Mouse (Mus musculus) left cerebral cortex, postnatal 4 days (tissue): Measurements from ENCODE around the gene Ate1. TPM values are rescaled to one million over a fixed set of nuclear protein-coding genes. Genes with fewer than 3 reads are reported as not detected.
"Not testable (repeated sequence)": the region's sequence is repeated elsewhere in the genome, so short reads cannot be mapped to it uniquely, and the experiment has no call there.

Source experiments
- DNase-seq: peaks from one replicate; pipeline ENCODE4 v3.0.0-alpha.2; 2022
- intact Hi-C: fragments of 180-260 bp; cut with DNase I; formaldehyde crosslinking; loops from one replicate; pipeline ENCODE4 v1.15.1; 2025
- total RNA-seq, 2 experiments: library from RNA; stranded (reverse); gene quantifications; 2 replicates each; pipeline ENCODE4 v1.2.3; 2021

Ate1 gene
- total RNA-seq, 2 experiments from 2014 or later: 57.1 to 61.9 TPM

- intact Hi-C loops: no loop called here
- DNase-seq: no peak
Measured at GRCm38 (mm10) chr7:130419961-130420360, 100.2 kb downstream of the Ate1 start.

DNA sequence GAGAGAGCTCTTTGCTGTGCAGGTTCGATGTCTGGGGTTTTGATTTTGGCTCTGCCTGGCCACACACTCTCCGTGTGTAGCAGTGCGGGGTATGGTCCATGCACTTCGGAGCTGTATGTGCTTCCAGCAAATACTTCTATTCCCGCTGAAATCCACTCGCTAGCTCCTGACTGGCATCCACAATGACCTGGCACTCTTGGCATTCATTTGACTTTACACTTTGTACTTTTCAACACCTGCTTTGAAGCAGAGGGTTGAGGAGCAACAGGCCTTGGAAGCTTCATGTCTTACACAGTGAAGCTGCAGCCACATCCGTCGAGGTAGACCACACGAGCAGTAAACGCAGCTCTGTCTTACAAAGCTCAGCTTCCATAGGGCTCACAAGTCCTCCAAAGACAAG lies 112.5 kb downstream of the Ate1 start:
- intact Hi-C loops: no loop called here
- DNase-seq: no peak

- intact Hi-C loops: no loop called here
- DNase-seq: no peak
Measured at GRCm38 (mm10) chr7:130403346-130403745, 116.8 kb downstream of the Ate1 start.

- DNase-seq: no peak
- intact Hi-C loops: no loop called here
Measured at GRCm38 (mm10) chr7:130394697-130395096, 125.5 kb downstream of the Ate1 start.

- intact Hi-C loops, DNase-seq: not testable (repeated sequence)
Measured at GRCm38 (mm10) chr7:130390060-130390459, 130.1 kb downstream of the Ate1 start.

- intact Hi-C loops: loop anchor here (10.0 kb wide), 1 partner anchor 732 kb away; no protein-coding TSS in a partner anchor
- DNase-seq: no peak
Measured at GRCm38 (mm10) chr7:130386308-130386707, 133.9 kb downstream of the Ate1 start.

DNA sequence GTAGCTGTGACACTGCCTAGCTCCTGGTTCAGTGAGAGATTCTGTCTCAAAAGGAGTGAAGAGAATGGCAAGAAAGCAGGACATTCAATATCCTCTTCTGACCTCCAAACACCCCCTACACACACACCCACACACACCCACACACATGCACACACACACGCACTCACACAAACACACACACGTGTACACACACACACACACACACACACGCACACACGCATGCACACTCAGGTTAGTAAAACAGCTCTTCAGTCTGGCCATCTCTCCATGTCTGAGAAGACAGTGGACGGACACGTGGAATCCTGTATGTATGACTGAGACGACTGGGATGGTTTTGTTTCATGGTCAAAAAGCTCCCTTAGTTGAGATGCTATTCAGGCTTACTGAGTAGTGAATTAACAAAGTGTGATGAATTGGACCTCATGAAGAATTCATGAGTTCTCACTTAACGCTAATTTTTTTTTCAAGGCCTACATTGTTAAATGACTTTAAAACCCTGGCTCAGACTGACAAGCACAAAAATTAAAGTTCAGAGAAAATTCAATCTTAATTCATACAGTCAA lies 134.4 kb downstream of the Ate1 start:
- DNase-seq: no peak
- intact Hi-C loops: loop anchor here (10.0 kb wide), 1 partner anchor 731 kb away; no protein-coding TSS in a partner anchor

GRCm38 (mm10) chr7:130382126-130382525 lies 138.0 kb downstream of the Ate1 start:
- no peak for DNase-seq
- intact Hi-C loops: loop anchor here (10.0 kb wide), 1 partner anchor 727 kb away; no protein-coding TSS in a partner anchor

- intact Hi-C loops: loop anchor here (10.0 kb wide), 1 partner anchor 727 kb away; no protein-coding TSS in a partner anchor
- DNase-seq: peak; percentile 27
Measured at GRCm38 (mm10) chr7:130381387-130381951, 138.7 kb downstream of the Ate1 start.

- peak; percentile 70 for DNase-seq
- intact Hi-C loops: loop anchor here (10.0 kb wide), 1 partner anchor 726 kb away; no protein-coding TSS in a partner anchor
Measured at GRCm38 (mm10) chr7:130380769-130381355, 139.3 kb downstream of the Ate1 start.

DNA sequence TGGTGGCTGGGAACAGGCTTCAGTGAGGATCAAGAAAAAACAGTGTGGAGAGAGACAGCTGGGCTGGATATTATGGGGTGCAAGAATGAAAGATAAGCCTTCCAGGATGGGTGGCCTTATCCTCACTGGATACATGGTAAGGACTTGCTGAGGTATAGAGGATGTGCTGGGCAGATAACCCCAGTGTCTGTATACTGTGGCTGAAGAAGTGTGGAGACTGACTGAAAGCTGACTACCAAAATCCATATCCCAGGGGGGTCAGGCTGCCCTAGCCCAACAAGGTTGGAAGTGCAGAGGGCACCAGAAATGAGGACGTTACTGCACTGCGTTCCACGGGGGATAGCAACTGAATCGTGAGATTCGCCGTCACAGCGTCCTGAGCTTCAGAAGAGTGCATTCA lies 139.8 kb downstream of the Ate1 start:
- intact Hi-C loops: loop anchor here (10.0 kb wide), 1 partner anchor 726 kb away; no protein-coding TSS in a partner anchor

GRCm38 (mm10) chr7:130379886-130380285 lies 140.3 kb downstream of the Ate1 start:
- intact Hi-C loops: loop anchor here (10.0 kb wide), 2 partner anchors 115 to 725 kb away; no protein-coding TSS in a partner anchor
- DNase-seq: no peak

More for the DNA sequence above, 139.8 kb downstream of the Ate1 start:
- no peak for DNase-seq

DNA sequence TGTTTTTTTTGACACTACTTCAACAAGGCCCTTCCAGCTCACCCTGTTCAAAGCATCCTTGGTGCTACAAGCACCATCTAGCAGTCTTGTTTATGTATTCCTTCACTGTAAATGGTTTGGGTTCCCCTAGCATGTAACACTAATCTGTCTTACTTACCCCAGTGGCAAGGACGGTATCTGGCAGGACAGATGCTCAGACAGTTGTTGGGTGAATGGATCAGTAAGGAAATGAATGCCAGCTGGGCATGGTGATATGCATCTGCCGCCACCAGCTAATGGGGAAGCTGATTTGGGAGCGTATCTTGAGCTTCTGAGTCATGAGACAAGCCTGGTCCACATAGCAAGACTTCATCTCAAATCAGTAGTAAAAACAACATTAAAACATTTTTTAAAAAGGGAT lies 141.9 kb downstream of the Ate1 start:
- DNase-seq: no peak
- intact Hi-C loops: loop anchor here (10.0 kb wide), 1 partner anchor 114 kb away; no protein-coding TSS in a partner anchor

DNA sequence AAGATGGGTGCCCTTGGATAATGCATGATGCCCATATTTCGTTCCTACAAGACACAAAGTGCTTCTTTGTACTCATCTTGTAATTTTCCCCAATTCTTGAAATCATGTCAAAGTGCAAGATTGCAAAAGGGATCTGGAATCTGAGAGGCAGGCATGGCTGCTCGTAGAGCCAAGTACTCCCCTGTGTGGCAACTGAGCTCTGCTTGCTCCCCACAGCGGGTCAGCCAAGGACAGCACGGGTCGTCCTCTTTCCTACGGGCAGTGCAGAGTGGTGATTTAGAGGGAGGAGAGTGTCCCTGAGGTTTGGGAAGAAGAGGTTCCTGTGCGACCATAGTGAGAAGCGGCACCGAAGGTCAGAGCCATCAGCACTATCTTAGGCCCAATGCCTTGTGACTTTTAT lies 145.9 kb downstream of the Ate1 start:
- no peak for DNase-seq
- intact Hi-C loops: loop anchor here (10.0 kb wide), 1 partner anchor 110 kb away; no protein-coding TSS in a partner anchor

DNA sequence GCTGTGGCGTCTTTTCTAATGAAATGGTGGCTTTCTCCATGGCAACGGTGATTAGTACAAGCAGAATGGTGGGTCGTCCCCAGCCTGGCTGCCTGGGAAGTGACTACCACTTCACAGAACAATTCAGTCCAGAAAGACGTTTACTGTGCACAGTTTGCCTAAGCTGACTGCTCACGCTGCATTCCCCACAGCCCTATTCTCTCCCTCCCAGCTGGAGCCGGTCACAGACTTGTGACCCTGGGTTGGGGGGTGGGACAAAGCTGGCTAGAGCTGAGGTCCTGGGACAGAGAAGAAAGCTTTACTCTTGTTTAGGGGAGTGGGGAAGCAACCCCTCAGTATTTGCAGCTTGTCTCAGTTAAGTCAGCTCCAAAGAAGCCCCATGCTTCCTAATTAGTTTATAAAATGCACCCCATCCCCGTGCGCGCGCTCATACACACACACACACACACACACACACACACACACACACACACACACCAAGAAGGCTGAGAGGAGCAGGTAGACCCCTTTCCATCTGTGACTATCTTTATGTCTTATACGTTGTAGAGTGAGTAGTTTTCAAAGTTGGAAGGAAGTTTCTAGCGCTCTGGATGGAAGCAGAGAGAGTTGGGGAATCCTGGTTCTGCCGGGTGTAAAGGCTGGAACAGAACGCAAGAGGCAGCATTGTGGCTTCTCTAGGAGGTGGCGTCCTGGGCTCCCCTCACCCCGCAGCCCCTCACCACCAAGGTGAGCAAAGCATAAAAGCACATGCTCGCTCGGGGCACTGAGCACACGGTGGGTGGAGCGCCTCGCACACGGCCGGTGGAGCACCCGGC lies 151.1 kb downstream of the Ate1 start:
- DNase-seq: peak; percentile 42
- intact Hi-C loops: loop anchor here (10.0 kb wide), 1 partner anchor 54 kb away; no protein-coding TSS in a partner anchor

- no peak for DNase-seq
- intact Hi-C loops: loop anchor here (10.0 kb wide), 1 partner anchor 53 kb away; no protein-coding TSS in a partner anchor
Measured at GRCm38 (mm10) chr7:130368036-130368826, 151.9 kb downstream of the Ate1 start.

DNA sequence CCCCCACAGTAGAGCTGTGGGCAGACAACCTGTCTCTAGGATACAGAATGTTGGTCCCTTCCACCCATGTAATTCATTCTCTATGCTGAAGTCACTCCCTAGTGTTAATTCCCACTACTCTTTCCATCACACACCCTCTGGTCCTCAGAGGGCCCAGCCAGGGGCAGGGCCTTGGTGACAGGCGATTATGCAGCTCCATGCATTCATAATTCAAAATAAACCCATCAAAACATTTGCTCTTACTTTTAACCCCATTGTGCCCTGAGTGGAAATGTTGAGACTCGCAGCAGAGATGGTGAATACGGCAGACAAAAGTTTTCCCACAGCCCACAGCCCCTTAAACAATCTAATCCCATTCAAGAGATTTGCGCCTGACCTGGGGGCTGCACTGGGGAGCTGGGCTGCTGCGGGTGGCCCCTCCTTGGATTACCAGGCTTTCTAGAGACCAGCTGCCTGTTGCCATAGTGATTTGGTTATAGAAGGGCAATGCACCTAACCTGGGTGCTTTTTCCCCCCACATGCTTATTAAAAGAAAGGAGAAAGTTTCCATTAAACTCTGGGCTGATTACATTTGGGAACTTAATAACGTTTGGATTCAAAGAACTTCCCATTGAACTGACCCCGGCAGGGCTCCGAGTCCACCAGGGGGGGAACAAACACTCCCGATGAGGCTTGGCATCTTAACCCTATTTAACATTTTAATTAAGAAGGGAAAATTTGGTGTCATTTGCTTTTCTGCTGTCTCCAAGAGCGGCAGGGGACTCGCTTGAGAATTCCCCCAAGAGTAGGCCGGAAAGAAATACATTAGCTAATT lies 152.7 kb downstream of the Ate1 start:
- intact Hi-C loops: loop anchor here (10.0 kb wide), 1 partner anchor 53 kb away; no protein-coding TSS in a partner anchor
- no peak for DNase-seq

GRCm38 (mm10) chr7:130365711-130366110 lies 154.5 kb downstream of the Ate1 start:
- DNase-seq: no peak
- intact Hi-C loops: loop anchor here (10.0 kb wide), 1 partner anchor 51 kb away; no protein-coding TSS in a partner anchor
